Mouse (Mus musculus): ENCODE data around the gene Kifc3. TPM values are rescaled to one million over a fixed set of nuclear protein-coding genes. Genes with fewer than 3 reads are reported as not detected.

The Kifc3 gene
- polyA plus RNA-seq, 1 experiment: 64.7 TPM

GRCm38 (mm10) chr8:95079305-95079704, 123.3 kb downstream of the Kifc3 start:
- Histone ChIP-seq H3K36me3 (ENCODE audit: control insufficient read depth, insufficient read depth, low read length) (no peaks in the 10 kb centered on the region), H3K4me1 (ENCODE audit: control insufficient read depth, insufficient read depth, insufficient read length, low read length) (0 out of 2 replicates have a peak, but pooled peaks cover 2% of the 10 kb centered on the region), H3K27ac (ENCODE audit: insufficient read depth, low read depth, low read length) (no peak overlapping the region), H3K4me3 (ENCODE audit: low read depth, low read length) (no peak overlapping the region), H3K27me3 (ENCODE audit: control insufficient read depth, insufficient read depth, low read length) (no peaks in the 10 kb centered on the region)
- WGBS: 90% methylated on average over 4 of the region's 4 CpGs
- no peak for TF ChIP-seq POLR2A (IDR thresholded peaks at IDR 0.05; ENCODE audit: low read depth, low read length)
- no peak for TF ChIP-seq CTCF (IDR thresholded peaks at IDR 0.05; ENCODE audit: extremely low read depth, insufficient read length, insufficient replicate concordance, low read depth, low read length)

GRCm38 (mm10) chr8:95078055-95078454, 124.6 kb downstream of the Kifc3 start:
- H3K36me3 ChIP-seq (ENCODE audit: control insufficient read depth, insufficient read depth, low read length): no peaks in the 10 kb centered on the region
- no peak overlapping the region for H3K4me3 ChIP-seq (ENCODE audit: low read depth, low read length)
- TF ChIP-seq POLR2A (IDR thresholded peaks at IDR 0.05; ENCODE audit: low read depth, low read length): no peak
- no peak for TF ChIP-seq CTCF (IDR thresholded peaks at IDR 0.05; ENCODE audit: extremely low read depth, insufficient read length, insufficient replicate concordance, low read depth, low read length)
- no peaks in the 10 kb centered on the region for H3K27me3 ChIP-seq (ENCODE audit: control insufficient read depth, insufficient read depth, low read length)
- 0 out of 2 replicates have a peak, but pooled peaks cover 2% of the 10 kb centered on the region for H3K4me1 ChIP-seq (ENCODE audit: control insufficient read depth, insufficient read depth, insufficient read length, low read length)
- WGBS: 70% methylated on average over 3 of the region's 3 CpGs
- no peak overlapping the region for H3K27ac ChIP-seq (ENCODE audit: insufficient read depth, low read depth, low read length)

- Histone ChIP-seq H3K36me3 (ENCODE audit: control insufficient read depth, insufficient read depth, low read length) (no peaks in the 10 kb centered on the region), H3K27me3 (ENCODE audit: control insufficient read depth, insufficient read depth, low read length) (no peaks in the 10 kb centered on the region), H3K27ac (ENCODE audit: insufficient read depth, low read depth, low read length) (no peak overlapping the region), H3K4me3 (ENCODE audit: low read depth, low read length) (no peak overlapping the region), H3K4me1 (ENCODE audit: control insufficient read depth, insufficient read depth, insufficient read length, low read length) (no peaks in the 10 kb centered on the region)
- TF ChIP-seq POLR2A (IDR thresholded peaks at IDR 0.05; ENCODE audit: low read depth, low read length) (no peak), CTCF (IDR thresholded peaks at IDR 0.05; ENCODE audit: extremely low read depth, insufficient read length, insufficient replicate concordance, low read depth, low read length) (no peak)
- WGBS: 57% methylated on average over 17 of the region's 17 CpGs
These were observed 126.5 kb downstream of the Kifc3 start for GRCm38 (mm10) chr8:95076151-95076550.

GRCm38 (mm10) chr8:95075504-95075903, 127.1 kb downstream of the Kifc3 start:
- Histone ChIP-seq H3K36me3 (ENCODE audit: control insufficient read depth, insufficient read depth, low read length) (no peaks in the 10 kb centered on the region), H3K4me3 (ENCODE audit: low read depth, low read length) (no peak overlapping the region), H3K27ac (ENCODE audit: insufficient read depth, low read depth, low read length) (no peak overlapping the region), H3K27me3 (ENCODE audit: control insufficient read depth, insufficient read depth, low read length) (no peaks in the 10 kb centered on the region), H3K4me1 (ENCODE audit: control insufficient read depth, insufficient read depth, insufficient read length, low read length) (no peaks in the 10 kb centered on the region)
- 49% methylated on average over 3 of the region's 3 CpGs for WGBS
- no peak for TF ChIP-seq CTCF (IDR thresholded peaks at IDR 0.05; ENCODE audit: extremely low read depth, insufficient read length, insufficient replicate concordance, low read depth, low read length)
- no peak for TF ChIP-seq POLR2A (IDR thresholded peaks at IDR 0.05; ENCODE audit: low read depth, low read length)

- Histone ChIP-seq H3K27ac (ENCODE audit: insufficient read depth, low read depth, low read length) (no peak overlapping the region), H3K4me3 (ENCODE audit: low read depth, low read length) (no peak overlapping the region), H3K36me3 (ENCODE audit: control insufficient read depth, insufficient read depth, low read length) (no peaks in the 10 kb centered on the region), H3K27me3 (ENCODE audit: control insufficient read depth, insufficient read depth, low read length) (no peaks in the 10 kb centered on the region), H3K4me1 (ENCODE audit: control insufficient read depth, insufficient read depth, insufficient read length, low read length) (no peaks in the 10 kb centered on the region)
- TF ChIP-seq CTCF (IDR thresholded peaks at IDR 0.05; ENCODE audit: extremely low read depth, insufficient read length, insufficient replicate concordance, low read depth, low read length): peak; percentile 38; the same call in 1 of the 2 replicates
- TF ChIP-seq POLR2A (IDR thresholded peaks at IDR 0.05; ENCODE audit: low read depth, low read length): no peak
- WGBS: 33% methylated on average over 3 of the region's 3 CpGs
These were observed 135.0 kb downstream of the Kifc3 start for GRCm38 (mm10) chr8:95067582-95067981.

DNA sequence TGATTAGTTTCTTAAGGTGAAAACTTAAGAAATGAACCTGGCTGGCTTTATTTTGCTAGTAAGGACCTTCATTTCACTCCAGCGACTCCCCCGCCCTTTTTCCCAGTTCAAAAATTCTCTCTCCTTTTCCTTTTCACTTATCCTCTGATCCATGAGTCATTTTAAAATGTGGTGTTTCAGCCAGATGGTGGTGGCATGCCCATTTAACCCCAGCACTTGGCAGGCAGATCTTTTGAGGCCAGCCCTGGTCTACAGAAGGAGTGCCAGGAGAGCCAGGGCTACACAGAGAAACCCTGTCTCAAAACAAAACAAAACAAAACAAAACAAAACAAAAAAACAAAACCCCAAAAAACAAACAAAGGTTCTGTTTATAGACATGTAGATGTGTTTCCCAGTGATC, 138.1 kb downstream of the Kifc3 start:
- no peak overlapping the region for H3K27ac ChIP-seq (ENCODE audit: insufficient read depth, low read depth, low read length)
- WGBS: 64% methylated on average over 2 of the region's 2 CpGs
- no peak overlapping the region for H3K4me3 ChIP-seq (ENCODE audit: low read depth, low read length)
- no peak for TF ChIP-seq POLR2A (IDR thresholded peaks at IDR 0.05; ENCODE audit: low read depth, low read length)
- no peak for TF ChIP-seq CTCF (IDR thresholded peaks at IDR 0.05; ENCODE audit: extremely low read depth, insufficient read length, insufficient replicate concordance, low read depth, low read length)
- no peaks in the 10 kb centered on the region for H3K36me3 ChIP-seq (ENCODE audit: control insufficient read depth, insufficient read depth, low read length)
- no peaks in the 10 kb centered on the region for H3K27me3 ChIP-seq (ENCODE audit: control insufficient read depth, insufficient read depth, low read length)
- no peaks in the 10 kb centered on the region for H3K4me1 ChIP-seq (ENCODE audit: control insufficient read depth, insufficient read depth, insufficient read length, low read length)

GRCm38 (mm10) chr8:95059812-95060533, 142.6 kb downstream of the Kifc3 start:
- TF ChIP-seq CTCF (IDR thresholded peaks at IDR 0.05; ENCODE audit: extremely low read depth, insufficient read length, insufficient replicate concordance, low read depth, low read length) (no peak), POLR2A (IDR thresholded peaks at IDR 0.05; ENCODE audit: low read depth, low read length) (no peak)

More at GRCm38 (mm10) chr8:95059812-95060533, 142.6 kb downstream of the Kifc3 start:
- no peaks in the 10 kb centered on the region for H3K36me3 ChIP-seq (ENCODE audit: control insufficient read depth, insufficient read depth, low read length)
- no peaks in the 10 kb centered on the region for H3K27me3 ChIP-seq (ENCODE audit: control insufficient read depth, insufficient read depth, low read length)
- no peaks in the 10 kb centered on the region for H3K4me1 ChIP-seq (ENCODE audit: control insufficient read depth, insufficient read depth, insufficient read length, low read length)
- no peak overlapping the region for H3K27ac ChIP-seq (ENCODE audit: insufficient read depth, low read depth, low read length)
- WGBS: 55% methylated on average over 6 of the region's 6 CpGs
- no peak overlapping the region for H3K4me3 ChIP-seq (ENCODE audit: low read depth, low read length)

Measured in small intestine, adult 2 months (tissue).